Mouse (Mus musculus) forebrain, embryonic 10.5 days (tissue): ENCODE results near the gene Myo9b. TPM values are rescaled to one million over a fixed set of nuclear protein-coding genes. Genes with fewer than 3 reads are reported as not detected.
"Not testable (repeated sequence)": the region's sequence is repeated elsewhere in the genome, so short reads cannot be mapped to it uniquely, and the experiment has no call there.

Experiments used
- DNase-seq: peaks from one replicate; pipeline ENCODE4 v3.0.0-alpha.2; 2017; ENCODE audit warnings: low spot score; ENCODE audit errors: extremely low spot score
- H3K27ac ChIP-seq: fragments of 300-500 bp; sonication (generic); 2 replicates; pipeline ENCODE4 v1.5.1; 2016; ENCODE audit warnings: mild to moderate bottlenecking
- H3K27me3 ChIP-seq: fragments of 300-500 bp; sonication (generic); 2 replicates; pipeline ENCODE4 v1.6.1; 2016; ENCODE audit warnings: mild to moderate bottlenecking; ENCODE audit not compliant: poor library complexity, severe bottlenecking
- H3K36me3 ChIP-seq: fragments of 300-500 bp; sonication (generic); replicated peaks from 2 replicates; pipeline ENCODE4 v1.6.1; 2016; ENCODE audit warnings: mild to moderate bottlenecking, moderate library complexity
- H3K4me1 ChIP-seq: fragments of 300-500 bp; sonication (generic); 2 replicates; pipeline ENCODE4 v1.6.1; 2016
- H3K4me3 ChIP-seq: fragments of 300-500 bp; sonication (generic); 2 replicates; pipeline ENCODE4 v1.5.1; 2016; ENCODE audit warnings: mild to moderate bottlenecking, moderate library complexity
- H3K9me3 ChIP-seq: fragments of 300-500 bp; sonication (generic); 2 replicates; pipeline ENCODE4 v1.6.1; 2016; ENCODE audit warnings: mild to moderate bottlenecking, moderate library complexity
- WGBS: fragments of 180-500 bp; shearing (Covaris S2); methylation state at CpG from one replicate; pipeline ENCODE4 v1.1.7; 2016; 5-methylcytosine and 5-hydroxymethylcytosine counted together
- polyA plus RNA-seq: library from polyadenylated mRNA; unstranded; fragments of >200 nt; fragmentation: Nextera tagmentation; extraction: Ambion mirVana; gene quantifications from 2 replicates; pipeline ENCODE4 v1.2.1, GENCODE M21; 2016

The Myo9b gene
- polyA plus RNA-seq, 1 experiment from 2014 or later = 26.0 TPM

GRCm38 (mm10) chr8:71281731-71282130, 9.2 kb downstream of the Myo9b start:
- H3K27ac ChIP-seq, H3K4me3 ChIP-seq, H3K27me3 ChIP-seq, H3K9me3 ChIP-seq, H3K36me3 ChIP-seq, DNase-seq, H3K4me1 ChIP-seq: not testable (repeated sequence)
- 94% methylated on average over 1 of the region's 1 CpGs for WGBS

GRCm38 (mm10) chr8:71282621-71283020, 10.1 kb downstream of the Myo9b start:
- no peaks in the 10 kb centered on the region for H3K9me3 ChIP-seq
- H3K27ac ChIP-seq = no peak overlapping the region
- WGBS = 82% methylated on average over 5 of the region's 5 CpGs
- H3K4me1 ChIP-seq = no peaks in the 10 kb centered on the region
- peaks cover 3% of the 10 kb centered on the region; the same call in 1 of the 2 replicates for H3K36me3 ChIP-seq
- no peaks in the 10 kb centered on the region for H3K27me3 ChIP-seq
- no peak for DNase-seq
- no peak overlapping the region for H3K4me3 ChIP-seq

- not testable (repeated sequence) for H3K27ac ChIP-seq, DNase-seq, H3K9me3 ChIP-seq, H3K4me1 ChIP-seq, H3K27me3 ChIP-seq, H3K4me3 ChIP-seq
- 86% methylated on average over 2 of the region's 2 CpGs for WGBS
- peaks cover 35% of the 10 kb centered on the region for H3K36me3 ChIP-seq
These were observed 13.7 kb downstream of the Myo9b start for GRCm38 (mm10) chr8:71286223-71286622.

DNA sequence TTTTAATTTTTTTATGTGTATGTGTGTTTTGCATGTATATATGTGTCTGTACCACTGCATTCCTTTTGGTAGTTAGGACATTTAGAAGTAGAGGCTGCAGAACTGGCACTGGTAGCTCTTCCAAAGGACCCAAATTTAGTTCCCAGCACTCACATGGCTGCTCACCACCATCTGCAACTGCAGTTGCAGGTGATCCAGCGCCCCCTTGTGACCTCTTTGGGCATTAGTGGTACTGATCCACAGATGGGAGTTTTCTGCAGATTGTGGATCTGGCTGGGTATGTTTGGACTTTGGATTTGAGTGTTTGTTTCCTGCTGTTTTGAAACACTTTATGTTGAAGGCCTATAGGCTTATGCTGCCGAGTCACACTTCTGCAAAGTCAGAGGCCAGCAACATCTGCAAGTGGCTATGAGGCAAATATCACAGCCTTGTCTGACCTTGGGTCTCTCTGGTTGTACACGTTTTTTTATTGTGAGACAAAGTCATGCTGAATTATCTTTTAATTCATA, 16.0 kb downstream of the Myo9b start:
- Histone ChIP-seq H3K27ac (no peak overlapping the region), H3K9me3 (no peaks in the 10 kb centered on the region; the same call in 1 of the 2 replicates), H3K36me3 (peaks cover 52% of the 10 kb centered on the region), H3K4me3 (no peak overlapping the region), H3K4me1 (no peaks in the 10 kb centered on the region), H3K27me3 (no peaks in the 10 kb centered on the region)
- 67% methylated on average over 3 of the region's 3 CpGs for WGBS
- DNase-seq = no peak

GRCm38 (mm10) chr8:71289098-71289497, 16.6 kb downstream of the Myo9b start:
- H3K4me1 ChIP-seq = no peaks in the 10 kb centered on the region
- peaks cover 56% of the 10 kb centered on the region for H3K36me3 ChIP-seq
- no peak for DNase-seq
- H3K27ac ChIP-seq = no peak overlapping the region
- H3K27me3 ChIP-seq = no peaks in the 10 kb centered on the region
- 91% methylated on average over 7 of the region's 7 CpGs for WGBS
- no peaks in the 10 kb centered on the region; the same call in 1 of the 2 replicates for H3K9me3 ChIP-seq
- no peak overlapping the region for H3K4me3 ChIP-seq

- Histone ChIP-seq H3K27me3 (no peaks in the 10 kb centered on the region), H3K36me3 (peaks cover 66% of the 10 kb centered on the region), H3K4me3 (no peak overlapping the region), H3K4me1 (no peaks in the 10 kb centered on the region), H3K27ac (no peak overlapping the region), H3K9me3 (no peaks in the 10 kb centered on the region; the same call in 1 of the 2 replicates)
- 94% methylated on average over 21 of the region's 21 CpGs for WGBS
- no peak for DNase-seq
These were observed 17.7 kb downstream of the Myo9b start for GRCm38 (mm10) chr8:71290211-71290610.

- no peak for DNase-seq
- H3K27ac ChIP-seq = no peak overlapping the region
- 97% methylated on average over 10 of the region's 10 CpGs for WGBS
- no peaks in the 10 kb centered on the region for H3K27me3 ChIP-seq
- H3K36me3 ChIP-seq = peaks cover 71% of the 10 kb centered on the region
- no peaks in the 10 kb centered on the region for H3K4me1 ChIP-seq
- no peak overlapping the region for H3K4me3 ChIP-seq
- no peaks in the 10 kb centered on the region; the same call in 1 of the 2 replicates for H3K9me3 ChIP-seq
These were observed 18.4 kb downstream of the Myo9b start for GRCm38 (mm10) chr8:71290911-71291310.

GRCm38 (mm10) chr8:71291351-71291750, 18.8 kb downstream of the Myo9b start:
- no peaks in the 10 kb centered on the region for H3K4me1 ChIP-seq
- no peak for DNase-seq
- no peak overlapping the region for H3K27ac ChIP-seq
- WGBS = 91% methylated on average over 6 of the region's 6 CpGs
- H3K4me3 ChIP-seq = no peak overlapping the region
- H3K9me3 ChIP-seq = no peaks in the 10 kb centered on the region; the same call in 1 of the 2 replicates
- H3K27me3 ChIP-seq = no peaks in the 10 kb centered on the region
- peaks cover 75% of the 10 kb centered on the region for H3K36me3 ChIP-seq

DNA sequence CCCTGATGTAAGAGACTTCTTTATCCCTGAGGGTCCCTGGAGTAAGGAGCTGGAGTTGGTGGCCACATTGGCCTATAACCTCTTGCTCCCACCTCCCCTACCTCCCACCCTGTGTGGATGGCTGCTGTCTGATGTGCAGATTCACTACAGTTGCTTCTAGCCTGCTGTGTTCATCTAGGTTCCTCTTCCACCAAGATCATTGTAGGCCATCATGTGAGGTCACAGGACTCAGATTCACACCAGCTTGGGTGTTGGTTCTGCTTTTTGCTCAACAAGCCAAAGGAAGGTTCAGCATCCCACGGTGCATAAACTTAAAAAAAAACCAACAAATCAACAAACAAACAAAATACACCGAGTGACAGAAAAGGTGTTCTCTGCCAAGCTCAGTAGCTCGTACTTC, 21.4 kb downstream of the Myo9b start:
- H3K36me3 ChIP-seq = peaks cover 89% of the 10 kb centered on the region
- WGBS = 91% methylated on average over 3 of the region's 3 CpGs
- not testable (repeated sequence) for DNase-seq

GRCm38 (mm10) chr8:71296188-71296621, 23.7 kb downstream of the Myo9b start:
- Histone ChIP-seq H3K27me3 (no peaks in the 10 kb centered on the region), H3K9me3 (no peaks in the 10 kb centered on the region), H3K4me1 (no peaks in the 10 kb centered on the region), H3K27ac (no peak overlapping the region), H3K36me3 (peaks cover 77% of the 10 kb centered on the region), H3K4me3 (no peak overlapping the region)
- DNase-seq = no peak
- 98% methylated on average over 2 of the region's 2 CpGs for WGBS

More for the DNA sequence above, 21.4 kb downstream of the Myo9b start:
- not testable (repeated sequence) for H3K27ac ChIP-seq, H3K27me3 ChIP-seq, H3K9me3 ChIP-seq, H3K4me3 ChIP-seq, H3K4me1 ChIP-seq

DNA sequence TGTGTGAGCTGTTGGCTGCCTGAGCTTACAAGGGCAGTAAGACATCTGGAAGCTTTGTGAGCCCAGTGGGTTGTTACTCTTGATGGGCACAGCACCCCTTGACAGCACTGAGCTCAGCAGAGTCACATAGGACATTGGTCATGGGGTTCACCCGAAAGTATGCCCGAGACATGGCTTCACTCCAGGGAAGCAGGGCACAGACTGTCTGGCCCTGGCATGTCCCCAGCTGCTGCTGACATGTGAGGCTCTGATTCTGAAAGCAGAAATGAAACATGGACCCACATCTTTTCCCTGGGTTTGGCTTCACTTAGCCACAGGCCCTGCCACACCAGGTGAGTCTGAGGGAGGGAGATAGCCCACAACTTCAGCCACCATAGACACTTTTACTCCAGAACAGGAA, 24.3 kb downstream of the Myo9b start:
- 91% methylated on average over 2 of the region's 2 CpGs for WGBS
- no peak for DNase-seq
- Histone ChIP-seq H3K9me3 (no peaks in the 10 kb centered on the region), H3K4me1 (no peaks in the 10 kb centered on the region), H3K36me3 (peaks cover 75% of the 10 kb centered on the region), H3K27me3 (no peaks in the 10 kb centered on the region), H3K27ac (no peak overlapping the region), H3K4me3 (no peak overlapping the region)

- peaks cover 3% of the 10 kb centered on the region for H3K9me3 ChIP-seq
- 100% methylated on average over 1 of the region's 1 CpGs for WGBS
- no peak overlapping the region for H3K4me3 ChIP-seq
- no peaks in the 10 kb centered on the region for H3K27me3 ChIP-seq
- H3K27ac ChIP-seq = no peak overlapping the region
- H3K4me1 ChIP-seq = no peaks in the 10 kb centered on the region
- no peak for DNase-seq
- peaks cover 77% of the 10 kb centered on the region for H3K36me3 ChIP-seq
These were observed 24.9 kb downstream of the Myo9b start for GRCm38 (mm10) chr8:71297439-71297838.

DNA sequence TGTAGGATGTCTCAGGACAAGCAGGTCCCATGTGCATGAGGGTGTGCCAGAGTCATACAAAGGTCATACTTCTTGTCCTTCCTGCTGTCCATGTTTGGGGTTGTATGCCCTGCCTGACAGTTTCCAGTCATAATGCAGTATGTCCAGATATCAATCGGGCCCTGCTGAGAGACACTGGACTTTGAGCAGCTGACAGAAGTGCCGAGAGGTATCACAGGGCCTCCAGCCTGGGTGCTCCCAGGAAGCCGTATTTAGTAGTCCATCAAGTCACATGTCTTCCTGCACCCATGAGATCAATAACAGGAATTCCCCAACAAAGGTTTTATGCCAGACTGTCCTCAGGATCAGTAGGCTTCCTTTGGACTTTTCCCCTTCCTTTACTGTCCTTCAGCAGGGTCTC, 27.2 kb downstream of the Myo9b start:
- 91% methylated on average over 3 of the region's 3 CpGs for WGBS
- H3K4me3 ChIP-seq = no peak overlapping the region

DNA sequence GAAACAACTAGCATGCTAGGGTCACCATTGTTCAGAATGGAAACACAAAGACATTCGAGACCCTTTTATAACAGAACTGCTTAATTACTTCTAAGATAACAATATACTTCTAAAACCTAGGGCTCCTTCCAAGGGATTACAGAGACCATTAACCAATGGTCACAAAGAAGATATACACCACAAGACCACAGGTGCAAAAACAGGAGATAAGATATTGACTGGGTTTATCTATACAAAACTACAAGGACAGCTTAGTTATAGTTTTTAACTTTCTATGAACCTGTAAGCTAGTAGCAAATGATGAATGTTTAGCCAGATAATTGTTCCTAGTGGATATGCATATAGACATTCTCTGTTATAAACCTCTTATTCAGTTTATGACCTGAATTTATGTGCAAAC, 30.3 kb downstream of the Myo9b start:
- Histone ChIP-seq H3K4me3 (no peak overlapping the region), H3K4me1 (no peaks in the 10 kb centered on the region), H3K27me3 (no peaks in the 10 kb centered on the region), H3K9me3 (peaks cover 15% of the 10 kb centered on the region), H3K27ac (no peak overlapping the region), H3K36me3 (peaks cover 66% of the 10 kb centered on the region)
- 98% methylated on average over 1 of the region's 1 CpGs for WGBS
- no peak for DNase-seq

More for the DNA sequence above, 27.2 kb downstream of the Myo9b start:
- Histone ChIP-seq H3K27me3 (no peaks in the 10 kb centered on the region), H3K9me3 (peaks cover 15% of the 10 kb centered on the region), H3K27ac (no peak overlapping the region), H3K36me3 (peaks cover 82% of the 10 kb centered on the region), H3K4me1 (no peaks in the 10 kb centered on the region)
- no peak for DNase-seq
